Mouse (Mus musculus) testis, adult 2 months (tissue): ENCODE measurements around the gene Ddx21.

Experiments used
- CTCF ChIP-seq: fragments of 200-500 bp; IDR thresholded peaks from 2 replicates; pipeline ENCODE4 v1.5.1; 2012; ENCODE audit warnings: low read depth, mild to moderate bottlenecking, inconsistent platforms, low read length, moderate library complexity; ENCODE audit not compliant: control insufficient read depth, insufficient read depth, insufficient replicate concordance
- POLR2A ChIP-seq: fragments of 200-500 bp; IDR thresholded peaks from 2 replicates; pipeline ENCODE4 v1.6.1; 2012; ENCODE audit warnings: low read depth, mild to moderate bottlenecking, inconsistent platforms, low read length, moderate library complexity; ENCODE audit not compliant: control insufficient read depth

GRCm38 (mm10) chr10:62545759-62546158 is 56.3 kb downstream of the Ddx21 start:
- TF ChIP-seq CTCF (no peak), POLR2A (no peak)
